Mouse (Mus musculus) testis, adult 2 months (tissue): ENCODE measurements around the gene Tmem95. TPM values are rescaled to one million over a fixed set of nuclear protein-coding genes. Genes with fewer than 3 reads are reported as not detected.

ENCODE experiments used
- H3K27ac ChIP-seq: fragments of 200-500 bp; 2 replicates; pipeline ENCODE4 v1.5.1; 2012; ENCODE audit warnings: low read depth, low read length; ENCODE audit not compliant: control insufficient read depth, insufficient read depth
- H3K27me3 ChIP-seq: fragments of 200-500 bp; 2 replicates; pipeline ENCODE4 v1.6.1; 2012; ENCODE audit warnings: mild to moderate bottlenecking, low read length, moderate library complexity; ENCODE audit not compliant: control insufficient read depth, insufficient read depth
- H3K36me3 ChIP-seq: fragments of 200-500 bp; 2 replicates; pipeline ENCODE4 v1.6.1; 2012; ENCODE audit warnings: mild to moderate bottlenecking, low read length; ENCODE audit not compliant: control insufficient read depth, insufficient read depth
- H3K4me1 ChIP-seq: fragments of 200-500 bp; 2 replicates; pipeline ENCODE4 v1.6.1; 2012; ENCODE audit warnings: low read length; ENCODE audit not compliant: control insufficient read depth, insufficient read depth
- H3K4me3 ChIP-seq: fragments of 200-500 bp; 2 replicates; pipeline ENCODE4 v1.5.1; 2012; ENCODE audit warnings: low read depth, mild to moderate bottlenecking, low read length, moderate library complexity, mixed read lengths; ENCODE audit not compliant: control insufficient read depth
- CTCF ChIP-seq: fragments of 200-500 bp; IDR thresholded peaks from 2 replicates; pipeline ENCODE4 v1.5.1; 2012; ENCODE audit warnings: low read depth, mild to moderate bottlenecking, inconsistent platforms, low read length, moderate library complexity; ENCODE audit not compliant: control insufficient read depth, insufficient read depth, insufficient replicate concordance
- POLR2A ChIP-seq: fragments of 200-500 bp; IDR thresholded peaks from 2 replicates; pipeline ENCODE4 v1.6.1; 2012; ENCODE audit warnings: low read depth, mild to moderate bottlenecking, inconsistent platforms, low read length, moderate library complexity; ENCODE audit not compliant: control insufficient read depth
- polyA plus RNA-seq: library from polyadenylated mRNA; depleted of rRNA; stranded (reverse); fragments of >200 nt; gene quantifications from 2 replicates; pipeline ENCODE4 v1.2.3, GENCODE M21; 2012

Gene Tmem95
- polyA plus RNA-seq, 1 experiment, result 20.8 TPM

GRCm38 (mm10) chr11:69883066-69883465 is 5.2 kb upstream of the Tmem95 start:
- no peak for TF ChIP-seq POLR2A
- peak; percentile 62; the same call in 1 of the 2 replicates for TF ChIP-seq CTCF
- peaks cover 24% of the 10 kb centered on the region for H3K4me1 ChIP-seq

GRCm38 (mm10) chr11:69881787-69882670 is 4.2 kb upstream of the Tmem95 start:
- no peak for TF ChIP-seq CTCF
- H3K27ac ChIP-seq, result peak overlapping the region; percentile 29; the same call in 1 of the 2 replicates
- H3K4me1 ChIP-seq, result peaks cover 29% of the 10 kb centered on the region
- H3K4me3 ChIP-seq, result peak overlapping the region; percentile 66
- no peaks in the 10 kb centered on the region for H3K36me3 ChIP-seq
- H3K27me3 ChIP-seq, result no peaks in the 10 kb centered on the region

More at GRCm38 (mm10) chr11:69883066-69883465, 5.2 kb upstream of the Tmem95 start:
- Histone ChIP-seq H3K27ac (no peak overlapping the region), H3K36me3 (no peaks in the 10 kb centered on the region), H3K27me3 (no peaks in the 10 kb centered on the region), H3K4me3 (no peak overlapping the region)

- Histone ChIP-seq H3K4me1 (peaks cover 37% of the 10 kb centered on the region), H3K27me3 (no peaks in the 10 kb centered on the region), H3K4me3 (peak within 1 kb of the TSS; percentile 66), H3K27ac (peak within 1 kb of the TSS; percentile 30), H3K36me3 (no peaks in the 10 kb centered on the region)
- TF ChIP-seq POLR2A (peak; percentile 33), CTCF (no peak)
Measured at GRCm38 (mm10) chr11:69880853-69881603, 3.2 kb upstream of the Tmem95 start, which contains the start of gene Kctd11. Kctd11 (minus strand) TSS chr11:69881406.

GRCm38 (mm10) chr11:69880506-69880852 is 2.7 kb upstream of the Tmem95 start:
- TF ChIP-seq CTCF (peak; percentile 53; the same call in 1 of the 2 replicates), POLR2A (no peak)
- H3K4me1 ChIP-seq, result peaks cover 37% of the 10 kb centered on the region

GRCm38 (mm10) chr11:69879711-69880110 is 1.9 kb upstream of the Tmem95 start:
- TF ChIP-seq POLR2A (no peak), CTCF (no peak)
- H3K36me3 ChIP-seq, result no peaks in the 10 kb centered on the region
- H3K27me3 ChIP-seq, result no peaks in the 10 kb centered on the region
- peaks cover 37% of the 10 kb centered on the region for H3K4me1 ChIP-seq
- H3K4me3 ChIP-seq, result peak overlapping the region; percentile 25
- no peak overlapping the region for H3K27ac ChIP-seq

More at GRCm38 (mm10) chr11:69880506-69880852, 2.7 kb upstream of the Tmem95 start:
- peak overlapping the region; percentile 66 for H3K4me3 ChIP-seq
- no peaks in the 10 kb centered on the region for H3K36me3 ChIP-seq
- H3K27me3 ChIP-seq, result no peaks in the 10 kb centered on the region
- peak overlapping the region; percentile 30 for H3K27ac ChIP-seq

GRCm38 (mm10) chr11:69878952-69879351 is 1.1 kb upstream of the Tmem95 start:
- Histone ChIP-seq H3K27me3 (no peaks in the 10 kb centered on the region), H3K4me3 (no peak overlapping the region), H3K27ac (no peak overlapping the region), H3K4me1 (peaks cover 35% of the 10 kb centered on the region), H3K36me3 (no peaks in the 10 kb centered on the region)
- TF ChIP-seq POLR2A, result no peak

GRCm38 (mm10) chr11:69878399-69878798 is 581 bp upstream of the Tmem95 start:
- Histone ChIP-seq H3K36me3 (no peaks in the 10 kb centered on the region), H3K4me3 (peak overlapping the region; percentile 81; the same call in 1 of the 2 replicates), H3K27me3 (no peaks in the 10 kb centered on the region), H3K4me1 (peaks cover 35% of the 10 kb centered on the region), H3K27ac (no peak overlapping the region)
- TF ChIP-seq POLR2A (no peak), CTCF (no peak)
